Mouse (Mus musculus) gastrocnemius, postnatal 25 days (tissue): ENCODE results near the gene Smyd3. TPM values are rescaled to one million over a fixed set of nuclear protein-coding genes. Genes with fewer than 3 reads are reported as not detected.

Experiments used
- DNase-seq: peaks from one replicate; pipeline ENCODE4 v3.0.0; 2022
- total RNA-seq, 2 experiments: library from RNA; stranded (reverse); gene quantifications; 1 replicate in 1 of 2; 2 replicates in 1 of 2; pipeline ENCODE4 v1.2.3; 2021

Gene Smyd3
- total RNA-seq, 2 experiments from 2014 or later = 4.1 to 4.6 TPM

DNA sequence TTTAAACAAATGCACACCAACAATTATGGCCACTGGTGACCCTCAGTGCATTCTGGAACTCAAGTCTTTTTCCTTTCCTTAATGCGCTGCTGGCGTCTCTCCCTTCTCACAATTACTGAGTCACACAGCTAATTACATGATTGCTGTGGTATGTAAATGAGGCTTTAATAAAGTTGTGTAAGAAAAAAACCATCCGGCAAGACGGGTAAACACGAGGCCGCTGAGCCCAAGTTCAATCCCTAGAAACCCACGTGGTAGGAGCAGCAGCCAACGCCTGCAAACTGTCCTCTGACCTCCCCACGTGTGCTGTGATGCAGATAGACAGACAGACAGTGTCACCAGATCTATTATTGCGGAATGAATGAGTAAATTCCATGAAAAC lies 58.9 kb downstream of the Smyd3 start:
- no peak for DNase-seq

DNA sequence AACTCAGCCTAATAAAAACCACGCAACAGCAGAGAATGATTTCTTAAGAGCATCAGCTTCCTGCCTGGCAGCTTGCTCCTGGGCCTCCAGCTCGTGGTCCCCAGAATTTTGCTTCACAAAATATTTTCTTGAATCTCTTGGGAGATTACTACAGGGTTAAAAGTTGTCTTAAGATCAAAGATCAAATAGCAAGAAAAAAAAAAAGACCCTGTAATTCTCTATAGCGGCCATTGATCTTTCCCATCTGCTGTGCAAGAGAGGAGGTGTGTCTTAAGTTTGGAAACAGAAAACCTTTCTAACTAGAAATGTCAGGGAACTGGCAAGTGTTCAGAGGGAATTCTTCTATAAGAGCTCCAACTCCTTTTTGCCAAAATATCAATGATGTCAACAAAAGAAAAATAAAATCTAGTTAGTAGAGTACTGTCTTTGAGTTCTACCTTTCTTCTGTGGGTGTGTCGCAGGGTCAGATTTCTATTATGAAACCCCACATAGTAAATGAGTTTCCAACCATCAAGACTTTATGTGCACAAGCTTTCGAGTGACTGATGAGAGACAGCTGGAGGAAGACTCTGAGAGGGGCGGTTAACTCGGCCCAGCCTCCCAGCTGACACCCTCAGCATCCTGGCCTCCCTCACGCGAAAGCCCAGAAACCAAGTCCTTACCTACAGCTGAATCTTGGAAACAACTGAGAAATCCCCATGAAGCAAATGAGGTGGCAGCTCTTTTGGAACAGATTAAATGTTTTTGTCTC lies 59.4 kb downstream of the Smyd3 start:
- DNase-seq = no peak

DNA sequence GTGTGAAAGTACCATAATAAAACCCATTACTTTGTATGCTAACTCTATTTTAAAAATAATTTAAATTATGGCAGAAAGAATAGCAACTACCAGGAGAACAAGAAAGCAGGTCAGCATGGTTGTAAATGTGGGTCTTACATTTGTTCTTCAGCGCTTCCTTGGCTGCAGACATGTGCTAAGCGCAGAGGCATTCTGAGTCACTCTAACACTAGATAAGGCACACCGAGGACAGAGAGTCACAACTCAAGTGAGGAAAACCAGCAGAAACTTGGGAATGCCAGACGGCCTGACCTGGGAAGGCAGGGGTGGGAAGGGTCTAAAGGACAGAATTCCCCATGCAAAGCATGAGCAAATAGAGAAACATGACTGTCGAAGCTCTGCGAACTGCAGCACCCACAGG lies 63.2 kb downstream of the Smyd3 start:
- DNase-seq = no peak

DNA sequence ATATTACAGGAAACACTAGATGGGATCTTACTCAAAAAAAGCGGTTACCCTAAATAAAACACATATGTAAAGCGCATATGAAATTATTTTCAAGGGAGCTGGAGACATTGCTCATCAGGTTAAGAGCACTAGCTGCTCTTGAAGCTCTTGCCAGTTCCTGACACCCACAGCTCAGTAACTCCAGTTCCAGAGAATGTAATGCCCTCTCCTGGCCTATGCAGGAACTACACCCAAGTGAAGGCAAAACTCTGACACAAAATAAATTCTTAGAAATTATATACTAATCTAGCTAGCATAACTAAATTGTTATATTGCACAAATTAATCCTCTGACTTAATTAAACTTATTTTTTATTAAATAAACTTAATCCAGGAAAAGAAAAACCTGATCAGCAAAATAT lies 66.6 kb downstream of the Smyd3 start:
- DNase-seq = no peak

DNA sequence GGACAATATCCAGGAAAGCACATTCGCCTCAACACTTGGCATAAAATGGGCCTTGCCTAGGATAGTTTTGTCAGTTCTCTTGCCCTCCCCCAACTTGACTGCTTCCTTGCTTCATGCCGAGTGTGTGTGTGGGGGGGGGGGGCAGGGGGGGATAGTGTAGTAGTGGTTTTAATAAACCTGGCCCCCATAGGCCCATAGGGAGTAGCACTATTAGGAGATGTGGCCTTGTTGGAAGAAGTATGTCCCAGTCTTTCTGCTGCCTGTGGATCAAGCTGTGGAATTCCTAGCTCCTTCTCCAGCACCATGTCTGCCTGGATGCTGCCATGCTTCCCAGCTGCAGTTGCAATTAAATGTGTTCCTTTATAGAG lies 71.0 kb downstream of the Smyd3 start:
- DNase-seq = no peak

DNA sequence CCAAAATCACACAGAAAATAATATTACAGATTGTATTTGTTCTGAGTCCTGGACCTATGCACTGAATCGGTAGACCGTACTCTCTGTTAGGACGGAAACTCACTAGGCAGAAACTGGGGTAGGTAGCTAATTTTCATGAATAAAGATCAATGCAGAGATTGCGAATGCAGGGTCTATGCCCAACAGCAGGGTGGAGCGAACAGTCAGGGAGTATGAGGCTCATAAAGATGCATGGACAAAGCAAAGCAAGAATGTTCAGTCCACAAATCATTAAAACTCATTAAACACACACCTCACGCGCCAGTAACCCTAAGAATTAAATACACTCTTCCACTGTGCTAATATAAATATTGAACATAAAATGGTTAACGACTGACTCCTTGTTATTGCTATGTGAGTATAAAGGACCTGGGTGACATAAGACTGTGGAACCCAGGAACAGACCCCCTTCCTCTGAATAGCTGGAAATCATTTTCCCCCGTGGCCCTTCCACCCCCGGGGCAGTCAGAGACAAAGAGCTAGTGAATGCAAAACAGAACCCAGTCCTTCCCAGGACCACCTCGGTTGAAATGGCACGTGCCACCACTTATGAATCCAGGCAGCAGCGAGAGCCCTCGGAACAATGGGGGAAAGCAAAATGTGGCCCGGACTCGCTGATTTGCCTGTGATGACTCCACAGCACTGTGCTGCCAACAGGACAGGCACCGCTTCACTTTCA lies 71.6 kb downstream of the Smyd3 start:
- no peak for DNase-seq

DNA sequence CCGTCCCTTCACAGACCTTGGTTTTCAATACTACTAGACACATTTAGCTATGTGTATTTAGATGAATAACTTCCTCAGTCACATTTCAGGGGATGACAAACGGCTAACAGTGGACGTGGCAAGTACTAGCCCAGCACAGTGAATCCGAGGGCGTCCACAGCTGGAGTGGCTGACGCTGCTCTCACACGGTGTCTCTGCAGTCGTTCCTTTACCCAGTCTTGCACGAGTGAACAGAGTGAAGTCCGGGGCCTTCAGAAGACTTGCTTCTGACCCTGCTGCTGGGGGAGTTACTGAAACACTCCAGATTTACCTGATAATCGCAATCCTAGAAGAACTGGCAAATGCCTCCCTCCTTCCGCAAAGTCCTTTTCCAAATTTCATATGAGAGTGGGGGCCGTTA lies 74.0 kb downstream of the Smyd3 start:
- no peak for DNase-seq

DNA sequence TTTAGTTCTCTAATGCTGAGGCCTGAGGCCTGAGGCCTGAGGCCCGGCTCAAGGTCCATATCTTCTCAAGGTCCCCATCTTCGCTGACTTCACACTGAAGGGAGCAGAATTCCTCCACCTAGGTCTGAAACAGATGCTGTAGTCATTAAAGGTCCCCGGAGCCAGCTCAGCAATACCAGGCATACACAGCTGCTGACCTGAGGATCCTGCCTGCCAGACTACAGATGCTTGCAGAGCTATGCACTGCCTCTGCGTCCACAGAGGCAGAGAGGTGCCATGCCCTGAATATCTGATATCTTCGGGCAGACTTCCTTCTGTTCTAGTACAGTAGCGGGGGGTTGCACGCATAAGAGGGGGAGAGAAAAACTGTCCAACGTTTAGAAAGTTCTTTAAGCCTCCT lies 74.4 kb downstream of the Smyd3 start:
- peak; percentile 20 for DNase-seq

DNA sequence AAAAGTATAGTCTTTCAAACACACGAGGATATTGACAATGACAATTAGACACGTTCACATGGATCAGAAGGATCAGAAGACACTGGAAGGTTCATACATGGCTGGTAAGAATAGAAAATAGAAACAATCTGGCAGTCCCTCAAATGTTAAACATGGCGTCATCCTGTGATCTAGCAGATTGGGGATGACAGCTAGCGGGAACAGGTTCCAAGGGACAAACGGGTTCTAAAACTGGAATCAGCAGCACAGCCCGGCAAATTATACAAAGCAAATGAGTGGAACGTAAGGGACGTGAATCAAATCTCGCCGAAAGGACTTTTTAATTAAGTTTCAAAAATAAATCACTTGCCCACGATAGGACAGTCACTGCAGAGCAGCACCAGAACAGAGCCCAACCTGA lies 81.2 kb downstream of the Smyd3 start:
- DNase-seq = no peak

DNA sequence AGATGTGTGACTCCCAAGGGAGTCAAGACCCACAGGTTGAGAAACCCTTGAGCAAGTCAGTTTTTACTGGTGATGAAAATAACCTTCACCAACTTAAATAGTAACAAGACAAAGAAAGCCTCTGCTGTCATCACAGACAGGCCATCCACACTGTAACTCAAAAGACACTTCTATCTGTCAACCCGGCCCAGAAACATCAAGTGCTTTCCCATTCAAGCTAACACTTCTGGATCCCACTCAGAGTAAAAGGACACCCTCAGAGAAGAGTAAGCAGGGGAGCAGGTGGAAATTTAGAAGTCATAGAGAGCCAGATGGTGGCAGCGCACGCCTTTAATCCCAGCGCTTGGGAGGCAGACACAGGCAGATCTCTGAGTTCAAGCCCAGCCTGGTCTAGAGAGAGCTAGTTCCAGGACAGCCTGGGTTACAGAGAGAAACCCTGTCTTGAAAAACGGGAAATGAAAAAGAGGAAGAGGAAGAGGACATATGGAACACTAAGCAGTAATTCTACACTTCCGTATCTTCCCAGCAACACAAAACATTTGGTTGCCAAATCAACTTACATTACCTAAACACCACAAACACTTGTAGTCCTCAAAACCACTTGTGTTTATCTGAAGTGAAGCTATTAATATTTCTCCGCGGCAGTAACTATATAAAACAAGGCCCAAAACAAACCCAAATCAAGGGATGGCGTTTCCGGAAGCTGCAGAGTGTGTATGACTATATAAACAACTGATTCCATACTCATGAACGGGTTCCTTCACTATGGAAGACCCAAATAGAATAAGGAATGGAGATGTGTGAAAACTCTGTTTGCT lies 83.2 kb downstream of the Smyd3 start:
- no peak for DNase-seq

DNA sequence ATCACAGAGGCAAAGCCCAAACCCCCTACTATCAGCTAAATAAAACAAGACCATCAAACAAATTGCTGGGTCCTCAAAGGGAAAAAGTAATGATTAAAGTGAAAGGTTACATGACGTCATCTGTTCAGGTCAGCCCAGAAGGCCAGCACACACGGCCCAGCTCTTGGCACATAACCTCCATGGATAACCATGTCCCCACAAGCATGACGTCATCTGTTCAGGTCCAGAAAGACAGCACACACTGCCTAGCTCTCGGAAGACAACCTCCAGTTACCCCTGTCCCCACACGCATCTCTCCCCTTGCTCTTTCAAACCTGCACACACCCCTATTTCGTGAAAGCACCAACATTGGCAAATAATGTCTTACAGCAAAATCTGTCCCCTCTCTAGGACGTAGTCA lies 84.0 kb downstream of the Smyd3 start:
- DNase-seq = no peak

DNA sequence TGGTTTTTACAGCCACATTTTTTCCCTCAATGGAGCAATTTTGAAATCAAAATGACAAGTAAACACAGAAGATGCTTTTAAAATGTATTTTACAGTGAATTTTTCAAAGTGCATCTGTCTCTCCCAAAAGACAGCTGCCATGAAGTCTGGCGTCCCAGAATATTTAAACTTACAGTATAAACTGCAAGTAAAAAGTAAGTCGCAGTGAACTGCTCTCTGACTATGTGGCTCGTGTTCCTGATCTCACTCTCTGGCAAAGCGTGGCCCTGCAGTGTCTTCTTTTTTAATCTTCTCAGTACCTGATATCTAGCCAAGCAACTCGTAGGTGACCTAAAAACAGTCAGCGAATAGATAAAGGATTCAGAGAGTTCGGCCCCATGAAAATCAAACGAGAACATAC lies 84.5 kb downstream of the Smyd3 start:
- no peak for DNase-seq

DNA sequence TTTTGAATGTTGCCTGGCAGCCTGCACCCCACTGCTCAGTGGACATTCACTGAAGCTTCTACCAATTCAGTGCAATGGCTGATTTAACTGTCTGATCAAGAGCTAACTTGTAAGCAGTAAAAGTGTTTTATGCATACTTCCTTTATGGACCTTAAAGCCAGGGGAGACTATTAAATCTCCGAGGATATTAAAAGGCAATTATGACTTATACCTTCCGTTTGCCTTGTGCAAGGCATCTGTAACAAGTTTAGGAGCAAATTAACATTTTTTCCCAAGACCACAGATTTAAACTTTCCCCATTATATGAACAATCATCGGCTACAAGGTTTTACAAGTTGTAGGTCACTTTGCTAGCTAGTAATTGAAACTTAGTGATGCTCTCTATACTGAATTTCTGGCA lies 87.8 kb downstream of the Smyd3 start:
- DNase-seq = no peak

DNA sequence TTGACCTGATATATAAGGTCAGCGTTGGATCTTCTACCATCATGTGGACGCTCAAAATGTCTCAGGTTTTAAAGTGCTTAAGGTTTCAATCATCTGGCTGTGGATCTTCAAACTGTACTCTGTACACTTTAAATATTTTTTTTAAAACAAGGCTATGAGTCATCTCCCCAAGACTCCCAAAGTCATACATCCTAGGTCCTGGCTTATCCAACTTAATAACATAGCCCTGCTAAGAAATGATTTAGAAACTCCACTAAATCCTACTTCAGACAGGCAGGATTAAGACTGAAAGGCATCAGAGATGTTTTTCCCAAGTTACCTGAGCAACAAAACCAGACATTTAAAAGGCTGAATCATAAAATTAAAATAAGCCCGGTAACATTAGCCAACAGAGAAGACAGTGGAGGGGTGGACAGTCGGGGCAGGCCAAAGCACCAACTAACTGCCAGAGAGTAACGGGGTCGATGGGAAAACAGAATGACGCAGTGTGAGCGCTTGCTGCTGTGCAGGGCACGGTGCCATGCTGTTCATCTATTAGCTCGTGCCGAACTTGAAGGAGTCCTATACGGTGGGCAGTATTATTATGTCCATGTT lies 92.9 kb downstream of the Smyd3 start:
- no peak for DNase-seq

DNA sequence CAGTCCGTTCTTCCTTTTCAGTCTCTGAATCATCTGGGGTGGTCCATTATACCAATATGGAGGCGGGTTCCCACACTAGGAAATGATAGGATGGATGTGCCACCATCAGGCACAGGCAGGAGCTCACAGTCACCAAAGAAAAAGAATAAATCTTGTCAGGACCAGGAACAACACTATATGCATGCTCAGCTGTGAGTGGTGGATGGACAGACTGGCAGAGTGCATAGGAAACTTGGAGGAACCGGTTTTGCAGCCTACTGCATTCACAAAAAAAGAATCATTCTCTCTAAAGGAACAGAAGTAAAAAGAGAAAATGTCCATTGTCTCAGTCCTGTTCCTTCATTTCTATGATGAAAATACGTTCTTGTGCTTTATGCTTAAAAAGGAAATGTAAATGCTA lies 98.8 kb downstream of the Smyd3 start:
- no peak for DNase-seq

DNA sequence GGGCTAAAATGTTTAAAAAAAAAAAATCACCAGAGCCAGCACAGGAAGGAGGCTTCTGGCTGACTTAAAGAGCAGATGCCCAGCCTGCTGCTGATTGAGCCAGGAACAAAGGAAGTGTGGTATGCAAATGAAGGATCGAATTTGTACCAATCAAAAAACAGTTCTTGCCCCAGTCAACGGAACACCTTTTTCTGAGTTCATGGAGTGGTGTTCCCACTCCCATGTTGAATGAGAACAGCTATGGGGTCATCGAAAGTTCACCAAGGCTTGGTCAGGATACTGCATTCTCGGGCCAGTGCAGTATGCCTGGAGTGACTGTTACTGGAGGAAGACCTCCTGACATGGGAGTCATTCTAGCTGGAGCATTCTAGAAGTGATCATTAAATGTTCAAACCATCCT lies 109.8 kb downstream of the Smyd3 start:
- DNase-seq = no peak

DNA sequence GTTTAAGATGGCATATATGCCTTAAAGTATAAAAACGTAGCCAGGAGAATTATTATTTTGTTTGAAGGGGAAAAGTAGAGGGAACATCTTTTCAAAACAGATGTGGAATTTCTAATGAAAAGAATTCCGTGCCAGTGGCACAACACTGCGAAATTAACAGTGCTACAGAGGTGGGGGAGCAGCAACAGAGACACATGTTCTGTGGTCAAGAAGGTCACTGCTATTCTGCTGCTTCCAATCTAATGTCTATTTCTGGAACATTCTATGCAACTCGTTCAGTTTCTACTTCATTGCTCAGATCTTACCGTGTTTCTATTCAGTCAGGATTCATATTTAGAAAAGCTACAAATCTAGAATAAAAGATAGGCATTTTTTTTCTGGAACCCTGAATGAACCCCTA lies 117.0 kb downstream of the Smyd3 start:
- no peak for DNase-seq

DNA sequence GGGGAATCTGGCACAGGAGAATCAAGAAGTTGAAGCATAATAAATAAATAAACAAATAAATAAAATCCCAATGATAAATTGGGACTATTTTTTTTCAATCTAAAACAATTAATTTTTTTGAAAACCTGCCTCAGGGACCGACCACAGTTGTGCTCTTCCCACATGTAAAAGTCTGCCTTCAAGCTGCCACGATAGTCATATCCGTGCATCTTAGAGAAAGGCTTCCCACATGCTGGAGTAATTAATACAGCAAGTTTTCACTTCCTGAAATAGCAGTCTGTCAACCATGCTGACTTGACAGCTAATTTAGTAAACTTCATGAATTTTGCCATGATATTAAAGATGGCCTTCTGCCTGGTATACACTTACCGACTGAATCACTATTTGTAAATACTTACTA lies 119.2 kb downstream of the Smyd3 start:
- DNase-seq = no peak

DNA sequence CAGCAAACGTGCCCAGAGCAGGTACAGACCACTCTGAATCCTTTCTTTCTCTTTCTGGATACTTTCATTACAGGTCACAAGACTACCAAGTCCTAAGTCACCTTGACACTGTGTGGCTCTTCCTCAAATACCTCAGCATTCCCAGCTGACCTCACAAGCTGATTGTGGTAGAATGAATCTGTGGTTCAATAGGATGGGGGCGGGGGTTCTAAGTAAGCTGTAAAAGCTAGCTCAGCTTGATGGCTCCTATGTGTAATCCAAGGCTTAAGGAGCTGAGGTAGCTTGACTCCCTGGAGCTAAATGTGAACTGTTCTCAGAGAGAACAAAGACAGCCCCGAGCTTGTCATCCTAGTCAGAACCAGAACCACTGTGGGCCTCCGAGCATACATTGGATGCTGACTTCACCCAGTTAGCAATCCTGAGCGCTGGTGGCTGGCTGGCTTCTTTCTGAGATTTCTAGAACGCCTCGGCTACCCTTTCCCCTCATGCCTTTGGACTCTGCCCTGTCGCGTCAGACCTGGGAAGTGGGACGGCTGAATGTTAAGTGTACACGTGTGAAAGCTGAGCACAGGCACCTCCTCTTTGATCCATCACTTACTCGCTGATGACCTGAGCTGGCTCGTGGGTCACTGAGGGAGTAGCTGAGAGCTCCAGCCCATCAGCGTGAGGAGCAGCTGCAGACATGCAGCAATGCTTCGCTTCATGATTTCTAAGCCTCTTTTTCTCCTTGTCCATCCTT lies 131.4 kb downstream of the Smyd3 start:
- DNase-seq = no peak

DNA sequence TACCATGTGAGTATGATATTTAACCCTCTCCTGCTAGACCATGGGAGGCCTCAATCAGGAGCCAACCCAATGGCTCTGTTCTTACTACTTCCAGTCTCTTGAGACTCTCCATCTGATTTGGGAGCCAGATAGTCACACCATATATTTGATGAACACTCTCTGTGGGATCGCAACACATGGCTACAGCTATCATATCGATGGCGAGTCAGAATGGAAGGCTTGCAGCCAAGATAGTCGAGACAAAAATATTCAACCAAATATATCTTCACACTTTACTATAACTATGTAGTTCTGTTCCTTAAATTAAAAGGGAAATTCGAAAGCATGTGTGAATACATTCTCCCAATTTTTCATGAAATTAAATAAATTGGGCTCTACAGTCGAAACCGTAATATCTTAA lies 132.2 kb downstream of the Smyd3 start:
- DNase-seq = no peak

DNA sequence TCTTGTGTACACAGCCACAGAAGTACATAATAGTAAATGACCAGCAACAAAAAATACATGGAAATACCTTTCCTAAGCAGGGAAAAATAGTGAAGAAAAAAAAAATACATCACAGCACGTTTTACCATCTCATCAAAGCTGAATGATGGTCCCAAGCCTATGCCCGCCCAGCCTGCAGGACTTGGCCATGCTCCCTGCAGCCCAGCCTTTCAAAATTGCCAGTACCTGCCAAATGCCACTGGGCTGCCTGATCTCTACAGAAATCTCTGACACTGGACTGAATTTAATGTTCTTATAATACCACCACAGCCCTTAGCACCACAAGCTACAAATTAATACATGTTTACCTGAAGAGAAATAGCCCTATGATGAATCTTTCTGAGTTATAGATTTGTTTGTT lies 133.5 kb downstream of the Smyd3 start:
- no peak for DNase-seq

DNA sequence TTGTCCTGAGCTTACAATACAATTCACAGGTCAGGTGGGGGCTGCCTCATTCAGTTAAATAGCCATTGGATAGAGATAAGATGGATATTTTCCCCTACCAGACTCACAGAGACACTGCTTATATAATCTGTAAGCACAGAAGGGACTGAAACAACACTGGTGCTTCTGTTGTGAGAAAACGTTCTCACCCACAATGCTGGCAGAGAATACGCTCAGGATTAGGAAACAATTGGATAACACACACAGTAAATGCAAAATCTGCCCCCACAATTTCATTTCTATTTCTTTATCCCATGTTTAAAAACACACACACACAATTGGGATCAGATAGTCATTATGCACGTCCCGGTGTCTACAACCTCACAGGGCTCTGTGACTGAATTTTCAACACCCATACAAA lies 139.7 kb downstream of the Smyd3 start:
- DNase-seq = no peak
